Mouse (Mus musculus) heart, embryonic 10.5 days (tissue): ENCODE data around the gene Atp4b. TPM values are rescaled to one million over a fixed set of nuclear protein-coding genes. Genes with fewer than 3 reads are reported as not detected.

Experiments used
- DNase-seq: peaks from one replicate; pipeline ENCODE4 v3.0.0-alpha.2; 2017; ENCODE audit warnings: low spot score
- H3K27ac ChIP-seq: fragments of 300-500 bp; sonication (generic); 2 replicates; pipeline ENCODE4 v1.5.1; 2016; ENCODE audit warnings: mild to moderate bottlenecking
- H3K27me3 ChIP-seq: fragments of 300-500 bp; sonication (generic); 2 replicates; pipeline ENCODE4 v1.6.1; 2016; ENCODE audit warnings: mild to moderate bottlenecking; ENCODE audit not compliant: poor library complexity, insufficient read depth, severe bottlenecking
- H3K36me3 ChIP-seq: fragments of 300-500 bp; sonication (generic); 2 replicates; pipeline ENCODE4 v1.6.1; 2016; ENCODE audit warnings: mild to moderate bottlenecking, moderate library complexity
- H3K4me1 ChIP-seq: fragments of 300-500 bp; sonication (generic); 2 replicates; pipeline ENCODE4 v1.6.1; 2016; ENCODE audit warnings: mild to moderate bottlenecking
- H3K4me3 ChIP-seq: fragments of 300-500 bp; sonication (generic); 2 replicates; pipeline ENCODE4 v1.5.1; 2016; ENCODE audit warnings: mild to moderate bottlenecking, moderate library complexity
- H3K9me3 ChIP-seq: fragments of 300-500 bp; sonication (generic); 2 replicates; pipeline ENCODE4 v1.6.1; 2016; ENCODE audit warnings: mild to moderate bottlenecking, moderate library complexity
- WGBS: fragments of 180-500 bp; shearing (Covaris S2); methylation state at CpG from one replicate; pipeline ENCODE4 v1.1.7; 2016; 5-methylcytosine and 5-hydroxymethylcytosine counted together
- polyA plus RNA-seq: library from polyadenylated mRNA; unstranded; fragments of >200 nt; fragmentation: Nextera tagmentation; extraction: Ambion mirVana; gene quantifications from 2 replicates; pipeline ENCODE4 v1.2.1, GENCODE M21; 2016

Atp4b gene
- polyA plus RNA-seq, 1 experiment from 2014 or later = not detected

- Histone ChIP-seq H3K27me3 (no peaks in the 10 kb centered on the region), H3K9me3 (no peaks in the 10 kb centered on the region), H3K4me1 (no peaks in the 10 kb centered on the region), H3K27ac (no peak overlapping the region), H3K4me3 (no peak overlapping the region), H3K36me3 (peaks cover 91% of the 10 kb centered on the region)
- DNase-seq = no peak
- 86% methylated on average over 8 of the region's 8 CpGs for WGBS
Measured at GRCm38 (mm10) chr8:13373151-13373662, 23.4 kb downstream of the Atp4b start.

- Histone ChIP-seq H3K4me3 (no peak overlapping the region), H3K9me3 (no peaks in the 10 kb centered on the region), H3K27me3 (no peaks in the 10 kb centered on the region), H3K27ac (no peak overlapping the region), H3K36me3 (peaks cover 94% of the 10 kb centered on the region), H3K4me1 (no peaks in the 10 kb centered on the region)
- no peak for DNase-seq
- 97% methylated on average over 6 of the region's 6 CpGs for WGBS
Measured at GRCm38 (mm10) chr8:13361865-13362264, 34.8 kb downstream of the Atp4b start.

- 93% methylated on average over 7 of the region's 7 CpGs for WGBS
- Histone ChIP-seq H3K4me3 (no peak overlapping the region), H3K36me3 (peaks cover 94% of the 10 kb centered on the region), H3K27ac (no peak overlapping the region), H3K27me3 (no peaks in the 10 kb centered on the region), H3K4me1 (peaks cover 9% of the 10 kb centered on the region; the same call in 1 of the 2 replicates), H3K9me3 (no peaks in the 10 kb centered on the region)
- DNase-seq = no peak
Measured at GRCm38 (mm10) chr8:13360213-13360612, 36.4 kb downstream of the Atp4b start.

GRCm38 (mm10) chr8:13356681-13357080, 39.9 kb downstream of the Atp4b start:
- Histone ChIP-seq H3K4me1 (peaks cover 35% of the 10 kb centered on the region), H3K9me3 (no peaks in the 10 kb centered on the region), H3K36me3 (peaks cover 99% of the 10 kb centered on the region), H3K4me3 (no peak overlapping the region), H3K27ac (no peak overlapping the region), H3K27me3 (no peaks in the 10 kb centered on the region)
- WGBS = 85% methylated on average over 10 of the region's 10 CpGs
- no peak for DNase-seq

- Histone ChIP-seq H3K27me3 (no peaks in the 10 kb centered on the region), H3K4me1 (peaks cover 40% of the 10 kb centered on the region), H3K4me3 (no peak overlapping the region), H3K27ac (no peak overlapping the region), H3K36me3 (peaks cover 99% of the 10 kb centered on the region), H3K9me3 (no peaks in the 10 kb centered on the region)
- 86% methylated on average over 6 of the region's 6 CpGs for WGBS
- no peak for DNase-seq
Measured at GRCm38 (mm10) chr8:13356221-13356620, 40.4 kb downstream of the Atp4b start.

- H3K36me3 ChIP-seq = peaks cover 99% of the 10 kb centered on the region
- no peaks in the 10 kb centered on the region for H3K27me3 ChIP-seq
- H3K4me1 ChIP-seq = peaks cover 54% of the 10 kb centered on the region
- no peaks in the 10 kb centered on the region for H3K9me3 ChIP-seq
- H3K4me3 ChIP-seq = no peak overlapping the region
- WGBS = 86% methylated on average over 4 of the region's 4 CpGs
- no peak for DNase-seq
- no peak overlapping the region for H3K27ac ChIP-seq
Measured at GRCm38 (mm10) chr8:13353883-13354282, 42.7 kb downstream of the Atp4b start.

GRCm38 (mm10) chr8:13353155-13353833, 43.3 kb downstream of the Atp4b start:
- peaks cover 54% of the 10 kb centered on the region for H3K4me1 ChIP-seq
- H3K4me3 ChIP-seq = no peak overlapping the region
- WGBS = 70% methylated on average over 9 of the region's 9 CpGs
- no peaks in the 10 kb centered on the region for H3K27me3 ChIP-seq
- H3K27ac ChIP-seq = no peak overlapping the region
- no peaks in the 10 kb centered on the region for H3K9me3 ChIP-seq
- DNase-seq = no peak
- peaks cover 99% of the 10 kb centered on the region for H3K36me3 ChIP-seq

GRCm38 (mm10) chr8:13352601-13353000, 44.0 kb downstream of the Atp4b start:
- Histone ChIP-seq H3K27me3 (no peaks in the 10 kb centered on the region), H3K27ac (no peak overlapping the region), H3K4me1 (peaks cover 54% of the 10 kb centered on the region), H3K36me3 (peaks cover 99% of the 10 kb centered on the region), H3K4me3 (no peak overlapping the region), H3K9me3 (no peaks in the 10 kb centered on the region)
- 89% methylated on average over 8 of the region's 8 CpGs for WGBS
- no peak for DNase-seq

GRCm38 (mm10) chr8:13351593-13351992, 45.0 kb downstream of the Atp4b start:
- 77% methylated on average over 5 of the region's 5 CpGs for WGBS
- Histone ChIP-seq H3K36me3 (peaks cover 99% of the 10 kb centered on the region), H3K4me1 (peaks cover 52% of the 10 kb centered on the region), H3K27ac (no peak overlapping the region), H3K4me3 (no peak overlapping the region), H3K27me3 (no peaks in the 10 kb centered on the region), H3K9me3 (no peaks in the 10 kb centered on the region)
- no peak for DNase-seq

- no peak for DNase-seq
- peaks cover 99% of the 10 kb centered on the region for H3K36me3 ChIP-seq
- no peak overlapping the region for H3K27ac ChIP-seq
- H3K9me3 ChIP-seq = no peaks in the 10 kb centered on the region
- H3K27me3 ChIP-seq = no peaks in the 10 kb centered on the region
- H3K4me1 ChIP-seq = peaks cover 55% of the 10 kb centered on the region
- WGBS = 81% methylated on average over 7 of the region's 7 CpGs
- no peak overlapping the region for H3K4me3 ChIP-seq
Measured at GRCm38 (mm10) chr8:13350052-13350451, 46.6 kb downstream of the Atp4b start.

- DNase-seq = no peak
- peaks cover 33% of the 10 kb centered on the region for H3K4me1 ChIP-seq
- H3K9me3 ChIP-seq = no peaks in the 10 kb centered on the region
- 86% methylated on average over 4 of the region's 4 CpGs for WGBS
- H3K27ac ChIP-seq = no peak overlapping the region
- no peak overlapping the region for H3K4me3 ChIP-seq
- no peaks in the 10 kb centered on the region for H3K27me3 ChIP-seq
- peaks cover 78% of the 10 kb centered on the region for H3K36me3 ChIP-seq
Measured at GRCm38 (mm10) chr8:13343134-13343533, 53.5 kb downstream of the Atp4b start.

- Histone ChIP-seq H3K4me1 (peaks cover 36% of the 10 kb centered on the region), H3K27me3 (no peaks in the 10 kb centered on the region), H3K36me3 (peaks cover 70% of the 10 kb centered on the region), H3K9me3 (no peaks in the 10 kb centered on the region), H3K4me3 (no peak overlapping the region), H3K27ac (no peak overlapping the region)
- 75% methylated on average over 2 of the region's 2 CpGs for WGBS
- no peak for DNase-seq
Measured at GRCm38 (mm10) chr8:13342340-13342739, 54.3 kb downstream of the Atp4b start.

GRCm38 (mm10) chr8:13340650-13341049, 56.0 kb downstream of the Atp4b start:
- no peak for DNase-seq
- Histone ChIP-seq H3K9me3 (no peaks in the 10 kb centered on the region), H3K27me3 (no peaks in the 10 kb centered on the region), H3K4me1 (peaks cover 29% of the 10 kb centered on the region), H3K36me3 (peaks cover 53% of the 10 kb centered on the region), H3K27ac (0 out of 2 replicates have a peak overlapping the region, but pooled peaks have one; percentile 6), H3K4me3 (peak overlapping the region; percentile 7; the same call in 1 of the 2 replicates)
- WGBS = 92% methylated on average over 8 of the region's 8 CpGs

- H3K4me1 ChIP-seq = peaks cover 27% of the 10 kb centered on the region
- peak overlapping the region; percentile 94 for H3K4me3 ChIP-seq
- no peaks in the 10 kb centered on the region for H3K27me3 ChIP-seq
- H3K27ac ChIP-seq = no peak overlapping the region
- H3K36me3 ChIP-seq = peaks cover 43% of the 10 kb centered on the region
- DNase-seq = no peak
- H3K9me3 ChIP-seq = no peaks in the 10 kb centered on the region
- 15% methylated on average over 11 of the region's 11 CpGs for WGBS
Measured at GRCm38 (mm10) chr8:13339646-13339990, 57.0 kb downstream of the Atp4b start.
